Mouse (Mus musculus): ENCODE results near the gene Chst10. TPM values are rescaled to one million over a fixed set of nuclear protein-coding genes. Genes with fewer than 3 reads are reported as not detected.
A peak's percentile ranks its signal among the peaks of the same experiment; 100 is the strongest.

The Chst10 gene
- polyA plus RNA-seq, 1 experiment from 2014 or later: 0.23 TPM

GRCm38 (mm10) chr1:38864341-38864740 is 33.6 kb downstream of the Chst10 start:
- H3K4me3 ChIP-seq (replicated peaks): no peak overlapping the region
- WGBS (ENCODE audit: insufficient replicate concordance): 62% methylated on average over 9 of the region's 9 CpGs
- DNase-seq: no peak
- H3K27me3 ChIP-seq: no peaks in the 10 kb centered on the region
- H3K36me3 ChIP-seq: no peaks in the 10 kb centered on the region
- H3K9ac ChIP-seq: no peak overlapping the region
- no peaks in the 10 kb centered on the region for H3K4me1 ChIP-seq (replicated peaks)
- no peak overlapping the region for H3K27ac ChIP-seq
- no peak for ATAC-seq (ENCODE audit: low read depth)
- no peaks in the 10 kb centered on the region for H3K9me3 ChIP-seq (replicated peaks)
- H3K4me2 ChIP-seq: no peak overlapping the region

- Histone ChIP-seq H3K4me2 (no peak overlapping the region), H3K4me1 (replicated peaks) (no peaks in the 10 kb centered on the region), H3K27me3 (no peaks in the 10 kb centered on the region), H3K9ac (no peak overlapping the region), H3K4me3 (replicated peaks) (no peak overlapping the region), H3K36me3 (no peaks in the 10 kb centered on the region), H3K27ac (no peak overlapping the region), H3K9me3 (replicated peaks) (no peaks in the 10 kb centered on the region)
- WGBS (ENCODE audit: insufficient replicate concordance): 10% methylated on average over 4 of the region's 4 CpGs
- no peak for DNase-seq
- ATAC-seq (ENCODE audit: low read depth): no peak
Observed at GRCm38 (mm10) chr1:38862213-38862612, 35.7 kb downstream of the Chst10 start.

- no peak overlapping the region for H3K4me2 ChIP-seq
- H3K36me3 ChIP-seq: no peaks in the 10 kb centered on the region
- no peaks in the 10 kb centered on the region for H3K27me3 ChIP-seq
- ATAC-seq (ENCODE audit: low read depth) (no peak), DNase-seq (no peak)
- 63% methylated on average over 9 of the region's 9 CpGs for WGBS (ENCODE audit: insufficient replicate concordance)
- no peak overlapping the region for H3K4me3 ChIP-seq (replicated peaks)
- H3K4me1 ChIP-seq (replicated peaks): no peaks in the 10 kb centered on the region
- H3K9me3 ChIP-seq (replicated peaks): no peaks in the 10 kb centered on the region
- no peak overlapping the region for H3K27ac ChIP-seq
- H3K9ac ChIP-seq: no peak overlapping the region
Observed at GRCm38 (mm10) chr1:38860867-38861524, 37.0 kb downstream of the Chst10 start.

GRCm38 (mm10) chr1:38860207-38860606 is 37.8 kb downstream of the Chst10 start:
- H3K4me3 ChIP-seq (replicated peaks): no peak overlapping the region
- H3K36me3 ChIP-seq: no peaks in the 10 kb centered on the region
- no peaks in the 10 kb centered on the region for H3K27me3 ChIP-seq
- no peaks in the 10 kb centered on the region for H3K4me1 ChIP-seq (replicated peaks)
- H3K4me2 ChIP-seq: no peak overlapping the region
- H3K27ac ChIP-seq: no peak overlapping the region
- ATAC-seq (ENCODE audit: low read depth) (no peak), DNase-seq (no peak)
- 61% methylated on average over 5 of the region's 5 CpGs for WGBS (ENCODE audit: insufficient replicate concordance)
- no peak overlapping the region for H3K9ac ChIP-seq
- H3K9me3 ChIP-seq (replicated peaks): no peaks in the 10 kb centered on the region

- Histone ChIP-seq H3K27me3 (no peaks in the 10 kb centered on the region), H3K9me3 (replicated peaks) (no peaks in the 10 kb centered on the region), H3K36me3 (no peaks in the 10 kb centered on the region), H3K4me1 (replicated peaks) (no peaks in the 10 kb centered on the region), H3K4me2 (no peak overlapping the region), H3K27ac (no peak overlapping the region), H3K4me3 (replicated peaks) (no peak overlapping the region), H3K9ac (no peak overlapping the region)
- 10% methylated on average over 3 of the region's 3 CpGs for WGBS (ENCODE audit: insufficient replicate concordance)
- ATAC-seq (ENCODE audit: low read depth) (no peak), DNase-seq (peak; percentile 11)
Observed at GRCm38 (mm10) chr1:38856196-38856595, 41.8 kb downstream of the Chst10 start.

GRCm38 (mm10) chr1:38852250-38852649 is 45.7 kb downstream of the Chst10 start:
- no peak overlapping the region for H3K27ac ChIP-seq
- no peaks in the 10 kb centered on the region for H3K4me1 ChIP-seq (replicated peaks)
- H3K9ac ChIP-seq: no peak overlapping the region
- no peaks in the 10 kb centered on the region for H3K36me3 ChIP-seq
- ATAC-seq (ENCODE audit: low read depth) (no peak), DNase-seq (no peak)
- WGBS (ENCODE audit: insufficient replicate concordance): 34% methylated on average over 2 of the region's 2 CpGs
- H3K27me3 ChIP-seq: no peaks in the 10 kb centered on the region
- no peak overlapping the region for H3K4me3 ChIP-seq (replicated peaks)
- no peak overlapping the region for H3K4me2 ChIP-seq
- no peaks in the 10 kb centered on the region for H3K9me3 ChIP-seq (replicated peaks)

- Histone ChIP-seq H3K4me3 (replicated peaks) (no peak overlapping the region), H3K4me1 (replicated peaks) (no peaks in the 10 kb centered on the region), H3K9ac (no peak overlapping the region), H3K4me2 (no peak overlapping the region), H3K27me3 (no peaks in the 10 kb centered on the region), H3K9me3 (replicated peaks) (no peaks in the 10 kb centered on the region), H3K27ac (no peak overlapping the region), H3K36me3 (no peaks in the 10 kb centered on the region)
- DNase-seq: no peak
- no peak for ATAC-seq (ENCODE audit: low read depth)
- 40% methylated on average over 2 of the region's 2 CpGs for WGBS (ENCODE audit: insufficient replicate concordance)
Observed at GRCm38 (mm10) chr1:38850650-38851049, 47.3 kb downstream of the Chst10 start.

- no peaks in the 10 kb centered on the region for H3K27me3 ChIP-seq
- no peaks in the 10 kb centered on the region for H3K36me3 ChIP-seq
- H3K9ac ChIP-seq: no peak overlapping the region
- H3K4me3 ChIP-seq (replicated peaks): no peak overlapping the region
- no peaks in the 10 kb centered on the region for H3K4me1 ChIP-seq (replicated peaks)
- H3K9me3 ChIP-seq (replicated peaks): no peaks in the 10 kb centered on the region
- H3K27ac ChIP-seq: no peak overlapping the region
- H3K4me2 ChIP-seq: no peak overlapping the region
- WGBS (ENCODE audit: insufficient replicate concordance): 72% methylated on average over 2 of the region's 2 CpGs
- no peak for ATAC-seq (ENCODE audit: low read depth)
- DNase-seq: no peak
Observed at GRCm38 (mm10) chr1:38848451-38849289, 49.3 kb downstream of the Chst10 start.

GRCm38 (mm10) chr1:38847975-38848374 is 50.0 kb downstream of the Chst10 start:
- Histone ChIP-seq H3K9ac (no peak overlapping the region), H3K36me3 (no peaks in the 10 kb centered on the region), H3K27ac (no peak overlapping the region), H3K4me2 (no peak overlapping the region), H3K4me3 (replicated peaks) (no peak overlapping the region), H3K9me3 (replicated peaks) (no peaks in the 10 kb centered on the region), H3K27me3 (no peaks in the 10 kb centered on the region), H3K4me1 (replicated peaks) (no peaks in the 10 kb centered on the region)
- ATAC-seq (ENCODE audit: low read depth) (no peak), DNase-seq (no peak)
- 64% methylated on average over 11 of the region's 11 CpGs for WGBS (ENCODE audit: insufficient replicate concordance)

GRCm38 (mm10) chr1:38843275-38843674 is 54.7 kb downstream of the Chst10 start:
- Histone ChIP-seq H3K27me3 (peaks cover 9% of the 10 kb centered on the region; the same call in 1 of the 2 replicates), H3K9ac (no peak overlapping the region), H3K36me3 (no peaks in the 10 kb centered on the region), H3K4me1 (replicated peaks) (no peaks in the 10 kb centered on the region), H3K27ac (no peak overlapping the region), H3K4me2 (no peak overlapping the region), H3K4me3 (replicated peaks) (no peak overlapping the region), H3K9me3 (replicated peaks) (no peaks in the 10 kb centered on the region)
- DNase-seq (no peak), ATAC-seq (ENCODE audit: low read depth) (no peak)
- WGBS (ENCODE audit: insufficient replicate concordance): 65% methylated on average over 4 of the region's 4 CpGs

GRCm38 (mm10) chr1:38842861-38843260 is 55.1 kb downstream of the Chst10 start:
- H3K4me3 ChIP-seq (replicated peaks): no peak overlapping the region
- H3K4me2 ChIP-seq: no peak overlapping the region
- DNase-seq (no peak), ATAC-seq (ENCODE audit: low read depth) (no peak)
- H3K9ac ChIP-seq: no peak overlapping the region
- no peaks in the 10 kb centered on the region for H3K9me3 ChIP-seq (replicated peaks)
- no peaks in the 10 kb centered on the region for H3K36me3 ChIP-seq
- H3K4me1 ChIP-seq (replicated peaks): no peaks in the 10 kb centered on the region
- 54% methylated on average over 1 of the region's 1 CpGs for WGBS (ENCODE audit: insufficient replicate concordance)
- no peak overlapping the region for H3K27ac ChIP-seq
- H3K27me3 ChIP-seq: peaks cover 13% of the 10 kb centered on the region; the same call in 1 of the 2 replicates

Measured in liver, embryonic 13.5 days (tissue).